Mouse (Mus musculus): ENCODE results near the gene Tbc1d22a. TPM values are rescaled to one million over a fixed set of nuclear protein-coding genes. Genes with fewer than 3 reads are reported as not detected.
A peak's percentile ranks its signal among the peaks of the same experiment; 100 is the strongest.

The Tbc1d22a gene
- polyA plus RNA-seq, 1 experiment from 2014 or later = 11.9 TPM

DNA sequence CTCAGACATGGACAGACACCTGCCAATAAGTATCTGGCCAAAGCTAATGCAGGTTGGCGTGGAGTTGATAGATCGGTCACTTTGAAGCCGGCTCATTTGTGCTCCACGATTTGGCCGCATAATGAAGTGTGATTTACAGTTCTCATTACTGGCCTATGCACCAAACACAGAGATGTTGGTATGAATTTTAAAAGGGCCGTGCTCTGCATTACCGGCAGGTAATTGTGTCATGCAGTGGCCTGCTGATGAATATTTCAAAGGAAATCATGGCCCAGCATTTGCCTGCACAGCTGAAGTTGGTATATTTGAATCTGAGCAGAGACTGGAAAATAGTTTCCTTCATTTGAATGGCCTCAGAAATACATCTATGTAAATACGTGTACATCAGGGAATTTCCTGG, 219.1 kb downstream of the Tbc1d22a start:
- ATAC-seq (ENCODE audit: low FRiP score, low TSS enrichment) = no peak
- peak overlapping the region; percentile 65 for H3K27ac ChIP-seq (replicated peaks; ENCODE audit: low read depth, low read length)

DNA sequence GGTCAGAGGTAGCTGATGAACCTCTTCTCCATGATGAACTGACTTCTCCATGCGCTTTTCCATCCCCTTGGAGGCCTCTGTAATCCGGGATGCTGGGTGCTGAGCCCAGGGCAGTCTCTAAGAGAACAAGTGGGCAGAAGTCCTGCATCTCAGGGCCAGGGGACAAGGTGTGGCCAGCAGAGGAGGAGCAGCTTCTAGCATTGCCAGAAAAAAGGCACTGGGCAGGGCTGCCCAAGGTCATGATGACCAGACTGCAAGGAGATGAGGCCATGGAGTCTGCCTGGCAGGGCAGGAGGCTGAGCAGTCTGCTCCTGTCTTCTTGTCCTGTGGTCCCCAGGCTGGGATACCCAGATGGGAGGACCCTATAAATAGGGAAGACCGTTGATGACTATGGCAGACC, 220.0 kb downstream of the Tbc1d22a start:
- Histone ChIP-seq H3K27ac (replicated peaks; ENCODE audit: low read depth, low read length) (peak overlapping the region; percentile 60; the same call in 1 of the 2 replicates), H3K4me1 (ENCODE audit: control insufficient read depth, insufficient read depth, low read length) (0 out of 2 replicates have a peak, but pooled peaks cover 4% of the 10 kb centered on the region), H3K27me3 (ENCODE audit: control insufficient read depth, insufficient read depth, low read length) (no peaks in the 10 kb centered on the region), H3K4me3 (replicated peaks; ENCODE audit: low read depth, low read length) (no peak overlapping the region), H3K9ac (replicated peaks; ENCODE audit: low read length) (no peak overlapping the region), H3K9me3 (ENCODE audit: control insufficient read depth, low read length) (no peaks in the 10 kb centered on the region), H3K4me2 (ENCODE audit: low read length) (no peak overlapping the region), H3K36me3 (ENCODE audit: control insufficient read depth, insufficient read depth, low read length) (no peaks in the 10 kb centered on the region)
- WGBS = 85% methylated on average over 3 of the region's 3 CpGs
- DNase-seq (no peak), ATAC-seq (ENCODE audit: low FRiP score, low TSS enrichment) (no peak)

More for the DNA sequence above, 219.1 kb downstream of the Tbc1d22a start:
- WGBS = 64% methylated on average over 8 of the region's 8 CpGs
- Histone ChIP-seq H3K4me3 (replicated peaks; ENCODE audit: low read depth, low read length) (no peak overlapping the region), H3K27me3 (ENCODE audit: control insufficient read depth, insufficient read depth, low read length) (no peaks in the 10 kb centered on the region), H3K9me3 (ENCODE audit: control insufficient read depth, low read length) (no peaks in the 10 kb centered on the region), H3K4me1 (ENCODE audit: control insufficient read depth, insufficient read depth, low read length) (0 out of 2 replicates have a peak, but pooled peaks cover 5% of the 10 kb centered on the region), H3K9ac (replicated peaks; ENCODE audit: low read length) (no peak overlapping the region), H3K4me2 (ENCODE audit: low read length) (no peak overlapping the region), H3K36me3 (ENCODE audit: control insufficient read depth, insufficient read depth, low read length) (no peaks in the 10 kb centered on the region)
- DNase-seq = peak; percentile 56

DNA sequence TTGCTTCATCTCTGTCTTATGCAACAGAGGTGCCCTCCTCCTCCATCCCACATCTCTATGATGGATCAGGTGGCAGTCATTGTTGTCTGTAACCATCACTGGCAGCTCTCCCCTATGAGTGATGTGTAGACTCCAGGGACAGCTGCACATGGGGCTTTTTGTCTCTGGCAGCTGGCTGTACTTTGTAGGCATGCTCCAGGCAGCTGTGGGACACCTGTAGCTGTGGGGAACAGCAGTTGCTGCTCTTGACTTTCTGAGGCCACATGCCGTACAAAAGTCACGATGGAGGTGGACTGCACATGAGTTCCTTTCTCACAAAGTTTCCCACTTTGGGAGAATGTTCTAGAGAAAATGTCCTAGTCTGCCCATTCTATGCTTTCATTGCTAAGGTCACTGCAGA, 223.1 kb downstream of the Tbc1d22a start:
- Histone ChIP-seq H3K4me1 (ENCODE audit: control insufficient read depth, insufficient read depth, low read length) (0 out of 2 replicates have a peak, but pooled peaks cover 4% of the 10 kb centered on the region), H3K27me3 (ENCODE audit: control insufficient read depth, insufficient read depth, low read length) (no peaks in the 10 kb centered on the region), H3K4me2 (ENCODE audit: low read length) (no peak overlapping the region), H3K9me3 (ENCODE audit: control insufficient read depth, low read length) (no peaks in the 10 kb centered on the region), H3K27ac (replicated peaks; ENCODE audit: low read depth, low read length) (no peak overlapping the region), H3K4me3 (replicated peaks; ENCODE audit: low read depth, low read length) (no peak overlapping the region), H3K9ac (replicated peaks; ENCODE audit: low read length) (no peak overlapping the region), H3K36me3 (ENCODE audit: control insufficient read depth, insufficient read depth, low read length) (no peaks in the 10 kb centered on the region)
- 96% methylated on average over 2 of the region's 2 CpGs for WGBS
- DNase-seq (no peak), ATAC-seq (ENCODE audit: low FRiP score, low TSS enrichment) (no peak)

DNA sequence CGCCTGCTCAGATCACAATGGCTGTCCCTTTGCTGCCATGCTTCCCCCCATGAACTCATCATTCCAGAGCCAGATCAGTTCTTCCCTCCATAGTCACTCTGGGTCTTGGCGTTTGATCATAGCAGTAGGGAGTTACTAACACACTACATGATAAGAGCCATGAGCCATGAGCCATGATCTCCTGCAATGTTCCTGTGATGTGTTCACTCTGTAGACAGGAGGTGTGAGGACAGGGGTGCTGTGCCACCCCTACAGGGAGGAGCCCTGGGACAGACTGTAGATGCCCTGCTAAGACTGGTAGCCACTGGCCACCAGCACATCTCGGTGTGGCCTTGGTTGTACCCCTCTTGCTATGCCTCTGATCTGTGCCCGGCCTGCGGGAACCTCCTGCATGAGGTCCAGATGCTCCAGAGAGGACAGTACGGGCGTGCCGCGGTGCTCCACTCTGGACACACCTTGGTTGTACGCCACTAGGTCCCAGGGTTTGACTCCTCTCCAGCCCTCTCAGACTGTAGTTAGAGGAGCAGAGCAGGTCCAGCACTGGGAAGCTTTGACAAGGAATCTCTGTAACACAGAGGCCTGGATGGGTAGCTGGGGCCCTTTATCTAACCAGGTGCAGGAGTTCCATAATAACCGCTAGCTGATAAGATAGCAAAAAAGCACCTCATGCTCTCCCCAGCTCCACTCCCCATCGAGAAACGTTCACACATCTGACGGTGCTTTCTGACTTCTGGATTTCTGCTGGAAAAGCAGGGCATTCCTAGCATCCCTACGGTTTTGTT, 224.9 kb downstream of the Tbc1d22a start:
- Histone ChIP-seq H3K4me2 (ENCODE audit: low read length) (no peak overlapping the region), H3K27ac (replicated peaks; ENCODE audit: low read depth, low read length) (no peak overlapping the region), H3K9ac (replicated peaks; ENCODE audit: low read length) (no peak overlapping the region), H3K9me3 (ENCODE audit: control insufficient read depth, low read length) (no peaks in the 10 kb centered on the region), H3K4me1 (ENCODE audit: control insufficient read depth, insufficient read depth, low read length) (no peaks in the 10 kb centered on the region), H3K27me3 (ENCODE audit: control insufficient read depth, insufficient read depth, low read length) (no peaks in the 10 kb centered on the region), H3K4me3 (replicated peaks; ENCODE audit: low read depth, low read length) (no peak overlapping the region), H3K36me3 (ENCODE audit: control insufficient read depth, insufficient read depth, low read length) (no peaks in the 10 kb centered on the region)
- 97% methylated on average over 15 of the region's 15 CpGs for WGBS
- ATAC-seq (ENCODE audit: low FRiP score, low TSS enrichment) = no peak
- no peak for DNase-seq

DNA sequence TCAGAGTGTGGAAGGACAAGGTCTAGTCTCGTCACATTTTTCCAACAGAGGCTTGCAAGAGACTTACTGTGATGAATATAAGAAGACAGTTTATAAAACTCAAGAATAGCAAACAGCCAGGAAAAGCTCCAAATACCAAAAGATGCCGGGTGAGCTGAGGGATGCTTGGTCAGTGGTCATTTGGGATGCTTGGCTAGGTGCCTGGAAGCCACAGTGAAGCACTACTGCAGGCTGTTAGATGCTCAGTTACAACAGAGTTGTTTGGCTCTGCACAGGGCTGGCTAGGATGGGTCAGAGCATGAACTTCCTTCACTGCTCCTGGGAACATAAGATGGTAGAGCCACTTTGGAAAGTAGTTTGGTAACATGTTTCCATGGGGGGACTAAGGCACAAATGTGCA, 230.0 kb downstream of the Tbc1d22a start:
- no peak overlapping the region for H3K27ac ChIP-seq (replicated peaks; ENCODE audit: low read depth, low read length)
- H3K4me1 ChIP-seq (ENCODE audit: control insufficient read depth, insufficient read depth, low read length) = no peaks in the 10 kb centered on the region
- H3K9me3 ChIP-seq (ENCODE audit: control insufficient read depth, low read length) = no peaks in the 10 kb centered on the region
- H3K36me3 ChIP-seq (ENCODE audit: control insufficient read depth, insufficient read depth, low read length) = no peaks in the 10 kb centered on the region
- 85% methylated on average over 2 of the region's 2 CpGs for WGBS
- no peak overlapping the region for H3K4me2 ChIP-seq (ENCODE audit: low read length)
- DNase-seq (no peak), ATAC-seq (ENCODE audit: low FRiP score, low TSS enrichment) (no peak)
- H3K4me3 ChIP-seq (replicated peaks; ENCODE audit: low read depth, low read length) = no peak overlapping the region
- no peak overlapping the region for H3K9ac ChIP-seq (replicated peaks; ENCODE audit: low read length)
- no peaks in the 10 kb centered on the region for H3K27me3 ChIP-seq (ENCODE audit: control insufficient read depth, insufficient read depth, low read length)

DNA sequence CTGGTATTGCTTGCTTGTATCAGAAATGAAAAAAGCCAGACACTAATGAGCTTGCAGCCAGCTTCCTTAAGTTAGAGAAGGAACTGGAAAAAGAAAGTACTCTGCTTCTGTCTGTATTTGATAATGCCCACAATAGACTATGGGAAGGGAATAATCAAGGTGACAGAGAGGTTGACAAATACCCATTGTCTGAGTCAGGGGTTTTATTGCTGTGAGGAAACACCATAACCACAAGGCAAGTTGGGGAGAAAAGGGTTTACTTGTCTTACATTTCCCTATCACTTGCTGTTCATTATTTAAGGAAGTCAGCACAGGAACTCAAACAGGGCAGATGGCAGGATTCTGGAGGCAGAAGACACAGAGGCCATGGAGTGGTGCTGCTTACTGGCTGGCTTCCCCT, 231.8 kb downstream of the Tbc1d22a start:
- DNase-seq (no peak), ATAC-seq (ENCODE audit: low FRiP score, low TSS enrichment) (no peak)
- Histone ChIP-seq H3K4me1 (ENCODE audit: control insufficient read depth, insufficient read depth, low read length) (no peaks in the 10 kb centered on the region), H3K4me3 (replicated peaks; ENCODE audit: low read depth, low read length) (no peak overlapping the region), H3K9me3 (ENCODE audit: control insufficient read depth, low read length) (no peaks in the 10 kb centered on the region), H3K9ac (replicated peaks; ENCODE audit: low read length) (no peak overlapping the region), H3K36me3 (ENCODE audit: control insufficient read depth, insufficient read depth, low read length) (no peaks in the 10 kb centered on the region), H3K27ac (replicated peaks; ENCODE audit: low read depth, low read length) (no peak overlapping the region), H3K4me2 (ENCODE audit: low read length) (no peak overlapping the region), H3K27me3 (ENCODE audit: control insufficient read depth, insufficient read depth, low read length) (no peaks in the 10 kb centered on the region)

DNA sequence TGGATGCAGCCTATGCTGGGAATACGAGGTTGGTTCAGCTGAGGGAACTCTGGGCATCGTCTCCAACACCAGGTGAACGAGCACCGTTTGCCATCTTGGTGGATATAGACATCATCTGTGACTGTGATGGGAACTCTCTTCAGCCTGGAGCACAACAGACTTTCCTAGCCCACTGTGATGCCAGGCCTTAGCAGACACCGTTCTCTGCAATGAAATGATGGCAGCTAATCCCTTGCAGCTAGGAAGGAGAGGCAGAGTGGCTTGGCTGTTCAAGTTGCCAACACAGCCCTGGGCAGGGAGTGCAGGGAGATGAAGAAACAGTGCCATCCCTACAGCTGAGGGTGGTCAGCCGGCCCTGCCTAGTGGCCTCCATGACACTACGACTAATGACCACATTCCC, 233.0 kb downstream of the Tbc1d22a start:
- no peak overlapping the region for H3K4me2 ChIP-seq (ENCODE audit: low read length)
- H3K4me1 ChIP-seq (ENCODE audit: control insufficient read depth, insufficient read depth, low read length) = no peaks in the 10 kb centered on the region
- no peak overlapping the region for H3K4me3 ChIP-seq (replicated peaks; ENCODE audit: low read depth, low read length)
- no peak overlapping the region for H3K27ac ChIP-seq (replicated peaks; ENCODE audit: low read depth, low read length)
- ATAC-seq (ENCODE audit: low FRiP score, low TSS enrichment) (no peak), DNase-seq (no peak)
- no peaks in the 10 kb centered on the region for H3K36me3 ChIP-seq (ENCODE audit: control insufficient read depth, insufficient read depth, low read length)
- 90% methylated on average over 7 of the region's 7 CpGs for WGBS
- H3K27me3 ChIP-seq (ENCODE audit: control insufficient read depth, insufficient read depth, low read length) = no peaks in the 10 kb centered on the region
- no peaks in the 10 kb centered on the region for H3K9me3 ChIP-seq (ENCODE audit: control insufficient read depth, low read length)
- no peak overlapping the region for H3K9ac ChIP-seq (replicated peaks; ENCODE audit: low read length)

DNA sequence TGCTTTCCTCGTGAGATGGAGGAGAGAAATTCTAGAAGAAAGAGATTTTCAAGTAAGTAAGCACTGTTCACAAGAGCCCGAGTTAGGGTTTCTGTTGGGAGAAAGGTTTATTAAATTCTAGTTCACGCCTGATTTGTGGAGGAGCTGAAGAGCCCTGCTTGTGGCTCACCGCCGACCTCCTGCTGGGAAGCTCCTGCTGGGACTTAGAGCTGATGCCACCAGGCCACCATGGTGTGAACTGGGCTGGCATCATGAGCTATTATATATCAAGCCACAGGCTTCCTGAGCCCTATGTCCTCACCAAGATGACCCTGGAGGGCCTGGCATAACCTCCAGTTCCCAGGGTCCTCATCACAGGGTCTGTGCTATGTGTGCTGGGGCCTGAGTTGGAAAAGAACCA, 235.0 kb downstream of the Tbc1d22a start:
- H3K4me3 ChIP-seq (replicated peaks; ENCODE audit: low read depth, low read length) = no peak overlapping the region
- H3K9ac ChIP-seq (replicated peaks; ENCODE audit: low read length) = no peak overlapping the region
- ATAC-seq (ENCODE audit: low FRiP score, low TSS enrichment) (no peak), DNase-seq (no peak)
- no peak overlapping the region for H3K27ac ChIP-seq (replicated peaks; ENCODE audit: low read depth, low read length)
- no peak overlapping the region for H3K4me2 ChIP-seq (ENCODE audit: low read length)
- 84% methylated on average over 5 of the region's 5 CpGs for WGBS
- no peaks in the 10 kb centered on the region for H3K36me3 ChIP-seq (ENCODE audit: control insufficient read depth, insufficient read depth, low read length)
- H3K27me3 ChIP-seq (ENCODE audit: control insufficient read depth, insufficient read depth, low read length) = no peaks in the 10 kb centered on the region
- no peaks in the 10 kb centered on the region for H3K9me3 ChIP-seq (ENCODE audit: control insufficient read depth, low read length)
- no peaks in the 10 kb centered on the region for H3K4me1 ChIP-seq (ENCODE audit: control insufficient read depth, insufficient read depth, low read length)

DNA sequence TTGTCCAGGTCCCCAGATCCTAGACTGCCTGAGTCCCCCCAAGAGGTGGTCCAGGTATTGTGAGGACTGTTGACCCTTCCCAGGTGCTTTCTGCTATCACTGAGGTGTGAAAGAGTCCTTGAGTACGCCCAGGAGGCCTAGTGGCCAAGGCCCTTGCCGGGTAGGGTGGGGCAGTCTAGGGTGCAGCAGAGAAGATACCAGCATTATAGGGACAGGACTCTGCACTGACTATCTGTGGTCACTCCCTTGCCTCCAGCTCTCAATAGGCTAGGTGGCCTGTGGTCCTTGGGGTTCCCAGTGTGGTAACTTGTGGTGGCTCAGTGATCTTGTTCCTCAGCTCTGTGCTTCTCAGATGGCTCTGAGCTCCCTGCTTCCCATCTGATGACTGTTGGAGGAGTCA, 235.5 kb downstream of the Tbc1d22a start:
- no peak overlapping the region for H3K9ac ChIP-seq (replicated peaks; ENCODE audit: low read length)
- DNase-seq = no peak
- H3K9me3 ChIP-seq (ENCODE audit: control insufficient read depth, low read length) = no peaks in the 10 kb centered on the region
- no peak overlapping the region for H3K4me2 ChIP-seq (ENCODE audit: low read length)
- no peak overlapping the region for H3K4me3 ChIP-seq (replicated peaks; ENCODE audit: low read depth, low read length)
- H3K27me3 ChIP-seq (ENCODE audit: control insufficient read depth, insufficient read depth, low read length) = no peaks in the 10 kb centered on the region
- no peak for ATAC-seq (ENCODE audit: low FRiP score, low TSS enrichment)
- H3K36me3 ChIP-seq (ENCODE audit: control insufficient read depth, insufficient read depth, low read length) = no peaks in the 10 kb centered on the region
- no peak overlapping the region for H3K27ac ChIP-seq (replicated peaks; ENCODE audit: low read depth, low read length)
- no peaks in the 10 kb centered on the region for H3K4me1 ChIP-seq (ENCODE audit: control insufficient read depth, insufficient read depth, low read length)
- WGBS = 94% methylated on average over 2 of the region's 2 CpGs

Measured in midbrain, embryonic 14.5 days (tissue).